Mouse (Mus musculus) small intestine, adult 2 months (tissue): ENCODE results near the gene Mcidas.

Experiments used
- CTCF ChIP-seq: fragments of 200-500 bp; IDR thresholded peaks from 2 replicates; pipeline ENCODE4 v1.5.1; 2012; ENCODE audit warnings: low read depth, mild to moderate bottlenecking, control low read depth, inconsistent platforms, low read length, moderate library complexity, mixed read lengths; ENCODE audit not compliant: insufficient replicate concordance, insufficient read length; ENCODE audit errors: extremely low read depth
- POLR2A ChIP-seq: fragments of 200-500 bp; IDR thresholded peaks from 2 replicates; pipeline ENCODE4 v1.6.1; 2012; ENCODE audit warnings: low read depth, mild to moderate bottlenecking, control low read depth, inconsistent platforms, low read length, moderate library complexity

- TF ChIP-seq CTCF (no peak), POLR2A (no peak)
These were observed 51.9 kb downstream of the Mcidas start for GRCm38 (mm10) chr13:113045458-113046110.
